ENCODE assay signal across 9 mouse cellular contexts in genomic region chr2:25421896-25422295, GRCm38 (mm10). TPM values are rescaled to one million over a fixed set of nuclear protein-coding genes. Genes with fewer than 3 reads are reported as not detected.
DNase-seq lines count a peak whose midpoint lies in the region; ATAC-seq and TF ChIP-seq lines count a peak whose summit lies in the region.
"Had no signal": no experiment of that assay in that cellular context is flagged by ENCODE, and none has a peak within 500 bp of the region (broad histone marks: within the 10 kb centered on the region; RNA-seq: fewer than 3 reads in every experiment).

No protein-coding gene starts in this region.

- peak; percentile 62 for TF ChIP-seq CTCF in heart, adult 2 months (IDR thresholded peaks at IDR 0.05)

- H3K9ac ChIP-seq in heart, adult 2 months (ENCODE audit: low read depth, low read length), result no peak overlapping the region
- H3K9ac ChIP-seq in heart, embryonic 12.5 days, result no peak overlapping the region
- no peak overlapping the region for H3K9ac ChIP-seq in forebrain, embryonic 12.5 days
- H3K9ac ChIP-seq: liver, embryonic 13.5 days had no signal

- intact Hi-C loops in heart, adult 2 months (cut with DNase I), result loop anchor here (10.0 kb wide), 1 partner anchor 133 kb away; the partner anchor contains the start of gene Edf1

- ATAC-seq in heart, embryonic 12.5 days (ENCODE audit: insufficient number of reproducible peaks, low FRiP score), result no peak
- ATAC-seq in forebrain, embryonic 12.5 days (ENCODE audit: low FRiP score), result peak; percentile 63; the same call in 1 of the 2 replicates

- DNase-seq in heart, adult 2 months, result peak in 1 of 2 experiments; percentile 32
- peak; percentile 69 for DNase-seq in A20 (ENCODE audit: low read depth, low spot score)
- DNase-seq in adrenal gland, postnatal 14 days, result peak; percentile 68
- DNase-seq in kidney, postnatal 4 days, result peak; percentile 61 to 73
- peak; percentile 50 to 59 for DNase-seq in natural killer cell, adult 2 months (ENCODE audit: low spot score in 2 of 2)
- DNase-seq in ovary, postnatal 14 days (ENCODE audit: low spot score), result no peak
- DNase-seq: liver, embryonic 13.5 days had no signal

- no peaks in the 10 kb centered on the region for H3K27me3 ChIP-seq in heart, adult 2 months (ENCODE audit: control insufficient read depth, insufficient read depth, low read length)
- H3K27me3 ChIP-seq in heart, embryonic 12.5 days (replicated peaks), result peaks cover 65% of the 10 kb centered on the region
- H3K27me3 ChIP-seq in forebrain, embryonic 12.5 days, result peaks cover 43% of the 10 kb centered on the region

- no peaks in the 10 kb centered on the region for H3K9me3 ChIP-seq in heart, embryonic 12.5 days (replicated peaks)
- H3K9me3 ChIP-seq in forebrain, embryonic 12.5 days, result no peaks in the 10 kb centered on the region
- H3K9me3 ChIP-seq: liver, embryonic 13.5 days had no signal

- no peak for TF ChIP-seq POLR2A in heart, adult 2 months (IDR thresholded peaks at IDR 0.05; ENCODE audit: insufficient read depth, low read depth, low read length)

- TF ChIP-seq EP300 in heart, adult 2 months (IDR thresholded peaks at IDR 0.05; ENCODE audit: insufficient read depth, low read depth, low read length), result no peak

- H3K79me2 ChIP-seq in heart, adult 2 months (replicated peaks; ENCODE audit: control insufficient read depth, insufficient read depth, low read length), result no peaks in the 10 kb centered on the region

- H3K4me2 ChIP-seq in heart, embryonic 12.5 days, result no peak overlapping the region
- H3K4me2 ChIP-seq in forebrain, embryonic 12.5 days, result no peak overlapping the region
- H3K4me2 ChIP-seq: liver, embryonic 13.5 days had no signal

- H3K4me1 ChIP-seq in heart, adult 2 months (ENCODE audit: control insufficient read depth, insufficient read depth, low read length), result peaks cover 4% of the 10 kb centered on the region; the same call in 1 of the 2 replicates
- H3K4me1 ChIP-seq in heart, embryonic 12.5 days (replicated peaks), result peaks cover 4% of the 10 kb centered on the region; the same call in 1 of the 2 replicates
- H3K4me1 ChIP-seq in forebrain, embryonic 12.5 days, result 0 out of 2 replicates have a peak, but pooled peaks cover 3% of the 10 kb centered on the region

- no peaks in the 10 kb centered on the region; the same call in 1 of the 2 replicates for H3K36me3 ChIP-seq in heart, adult 2 months (ENCODE audit: control insufficient read depth, insufficient read depth, low read length)
- H3K36me3 ChIP-seq in heart, embryonic 12.5 days, result no peaks in the 10 kb centered on the region
- no peaks in the 10 kb centered on the region for H3K36me3 ChIP-seq in forebrain, embryonic 12.5 days (replicated peaks)
- H3K36me3 ChIP-seq: liver, embryonic 13.5 days had no signal

- H3K27ac ChIP-seq in heart, adult 2 months, result no peak overlapping the region
- no peak overlapping the region for H3K27ac ChIP-seq in heart, embryonic 12.5 days (ENCODE audit: poor library complexity, severe bottlenecking)
- no peak overlapping the region for H3K27ac ChIP-seq in forebrain, embryonic 12.5 days
- H3K27ac ChIP-seq: liver, embryonic 13.5 days had no signal

- 25% methylated on average over 3 of the region's 3 CpGs for WGBS in heart, adult 2 months
- 15% methylated on average over 3 of the region's 3 CpGs for WGBS in heart, embryonic 12.5 days
- 23% methylated on average over 3 of the region's 3 CpGs for WGBS in forebrain, embryonic 12.5 days

- H3K4me3 ChIP-seq in heart, adult 2 months, result no peak overlapping the region
- no peak overlapping the region for H3K4me3 ChIP-seq in heart, embryonic 12.5 days
- H3K4me3 ChIP-seq in forebrain, embryonic 12.5 days (replicated peaks), result no peak overlapping the region
- H3K4me3 ChIP-seq: liver, embryonic 13.5 days had no signal

RNA-seq across cellular contexts. Expression of gene Fut7, which starts 1.2 kb away (rescaled TPM):
- under 1 TPM in 1 of 2 experiments, not detected in 1; 0.11 TPM for total RNA-seq in heart, adult 2 months (2021)
- 0.43 TPM in 1 of 2 replicates, not detected in the other for polyA plus RNA-seq in heart, adult 2 months (2012; rRNA removed)
- not detected in 2 replicates for polyA plus RNA-seq in heart, embryonic 12.5 days (2016; fragmentation: Nextera tagmentation; extraction: Ambion mirVana)
- 4.7 TPM in 1 of 2 replicates, not detected in the other for total RNA-seq in adrenal gland, postnatal 14 days (2021)
- 0.14 TPM in 1 of 2 replicates, not detected in the other for polyA plus RNA-seq in forebrain, embryonic 12.5 days (2016; fragmentation: Nextera tagmentation; extraction: Ambion mirVana)

RNA-seq across cellular contexts. Expression of gene Abca2, which starts 6.6 kb away (rescaled TPM):
- 10 to 100 TPM; 36.1 to 41.1 TPM for total RNA-seq in heart, adult 2 months (2021)
- polyA plus RNA-seq in heart, adult 2 months (2012; rRNA removed), result 43.4 and 44.2 TPM in 2 replicates
- polyA plus RNA-seq in heart, embryonic 12.5 days (2016; fragmentation: Nextera tagmentation; extraction: Ambion mirVana), result 4.8 and 5.0 TPM in 2 replicates
- total RNA-seq in adrenal gland, postnatal 14 days (2021), result 29.3 and 30.1 TPM in 2 replicates
- 10.9 and 12.5 TPM in 2 replicates for polyA plus RNA-seq in forebrain, embryonic 12.5 days (2016; fragmentation: Nextera tagmentation; extraction: Ambion mirVana)

RNA-seq across cellular contexts. Expression of gene Npdc1, which starts 22.7 kb away (rescaled TPM):
- 10 to 100 TPM; 21.3 to 30.4 TPM for total RNA-seq in heart, adult 2 months (2021)
- polyA plus RNA-seq in heart, adult 2 months (2012; rRNA removed), result 47.8 and 52.2 TPM in 2 replicates
- 22.3 and 22.4 TPM in 2 replicates for polyA plus RNA-seq in heart, embryonic 12.5 days (2016; fragmentation: Nextera tagmentation; extraction: Ambion mirVana)
- total RNA-seq in adrenal gland, postnatal 14 days (2021), result 77.2 and 90.9 TPM in 2 replicates
- polyA plus RNA-seq in forebrain, embryonic 12.5 days (2016; fragmentation: Nextera tagmentation; extraction: Ambion mirVana), result 192 and 198 TPM in 2 replicates

RNA-seq across cellular contexts. Expression of gene Entpd2, which starts 26.2 kb away (rescaled TPM):
- total RNA-seq in heart, adult 2 months (2021), result 10 to 100 TPM; 11.1 to 13.5 TPM
- polyA plus RNA-seq in heart, adult 2 months (2012; rRNA removed), result 36.3 and 37.1 TPM in 2 replicates
- 0.18 and 0.44 TPM in 2 replicates for polyA plus RNA-seq in heart, embryonic 12.5 days (2016; fragmentation: Nextera tagmentation; extraction: Ambion mirVana)
- total RNA-seq in adrenal gland, postnatal 14 days (2021), result 7.6 and 9.5 TPM in 2 replicates
- polyA plus RNA-seq in forebrain, embryonic 12.5 days (2016; fragmentation: Nextera tagmentation; extraction: Ambion mirVana), result 0.22 TPM in 1 of 2 replicates, not detected in the other

RNA-seq across cellular contexts. Expression of gene Clic3, which starts 34.7 kb away (rescaled TPM):
- 1 to 10 TPM; 1.4 to 1.8 TPM for total RNA-seq in heart, adult 2 months (2021)
- polyA plus RNA-seq in heart, adult 2 months (2012; rRNA removed), result 4.8 and 7.4 TPM in 2 replicates
- polyA plus RNA-seq in heart, embryonic 12.5 days (2016; fragmentation: Nextera tagmentation; extraction: Ambion mirVana), result 1.1 and 1.4 TPM in 2 replicates
- total RNA-seq in adrenal gland, postnatal 14 days (2021), result 0.74 and 1.0 TPM in 2 replicates
- polyA plus RNA-seq in forebrain, embryonic 12.5 days (2016; fragmentation: Nextera tagmentation; extraction: Ambion mirVana), result 1.1 and 2.0 TPM in 2 replicates
